Mouse (Mus musculus): ENCODE data around the gene Stk11.

GRCm38 (mm10) chr10:80129846-80130245, 14.2 kb downstream of the Stk11 start:
- no peak for TF ChIP-seq RCOR1 (conservative IDR thresholded peaks at IDR 0.05; ENCODE audit: low read depth, low read length)
- TF ChIP-seq EP300 (IDR thresholded peaks at IDR 0.05; ENCODE audit: low read length), result no peak
- no peak for TF ChIP-seq HCFC1 (IDR thresholded peaks at IDR 0.05; ENCODE audit: low read depth, low read length)
- no peak for TF ChIP-seq CTCF (conservative IDR thresholded peaks at IDR 0.05 in 1 of 2, IDR thresholded peaks at IDR 0.05 in 1 of 2; ENCODE audit: low read depth in 2 of 2, low read length in 2 of 2)
- no peak for TF ChIP-seq TCF12 (IDR thresholded peaks at IDR 0.05; ENCODE audit: low read depth, low read length)
- no peak for TF ChIP-seq MAFK (IDR thresholded peaks at IDR 0.05; ENCODE audit: insufficient replicate concordance, low read length)
- TF ChIP-seq KAT2A (IDR thresholded peaks at IDR 0.05; ENCODE audit: insufficient replicate concordance, low read length), result no peak

Measured in CH12.LX (cell line).